Mouse (Mus musculus) liver, embryonic 14.5 days (tissue): ENCODE measurements at regions not wholly inside any gene's neighbourhood (a gene's known extent, or its start where the extent isn't known, plus 50 kb on each side); places are given as distances from the start of the nearest gene placed in this dataset.

Experiments used
- ATAC-seq: fragments of 200-750 bp; cut with Nextera tagmentation; 2 replicates; pipeline ENCODE4 v1.8.0; 2017; ENCODE audit warnings: moderate number of reproducible peaks, mild to moderate bottlenecking, moderate library complexity; ENCODE audit not compliant: insufficient read depth
- DNase-seq, 3 experiments: peaks; one replicate each; pipeline ENCODE4 v3.0.0-alpha.2; 2012 to 2013; ENCODE audit warnings: low read depth in 3 of 3, low spot score in 3 of 3
- H3K27ac ChIP-seq: fragments of 300-500 bp; sonication (generic); 2 replicates; pipeline ENCODE4 v1.5.1; 2014; ENCODE audit warnings: moderate library complexity, mild to moderate bottlenecking, control low read depth, inconsistent platforms
- H3K27me3 ChIP-seq: fragments of 300-500 bp; sonication (generic); 2 replicates; pipeline ENCODE4 v1.6.1; 2014; ENCODE audit warnings: mild to moderate bottlenecking, low read length, moderate library complexity; ENCODE audit not compliant: control insufficient read depth, insufficient read depth
- H3K36me3 ChIP-seq: fragments of 300-500 bp; sonication (generic); replicated peaks from 2 replicates; pipeline ENCODE4 v1.6.1; 2014; ENCODE audit warnings: low read depth; ENCODE audit not compliant: control insufficient read depth, insufficient read depth
- H3K4me1 ChIP-seq, 2 experiments: fragments of 200-500 bp in 1 of 2; fragments of 300-500 bp in 1 of 2; sonication (generic) in 1 of 2; replicated peaks; 2 replicates each; pipeline ENCODE4 v1.6.1; 2012 to 2014; ENCODE audit warnings: antibody characterized with exemption in 1 of 2, inconsistent platforms in 1 of 2, low read length in 1 of 2; ENCODE audit not compliant: control insufficient read depth in 2 of 2, insufficient read depth in 2 of 2
- H3K4me2 ChIP-seq: fragments of 300-500 bp; sonication (generic); 2 replicates; pipeline ENCODE4 v1.6.1; 2014; ENCODE audit warnings: low read depth, mild to moderate bottlenecking, control low read depth, moderate library complexity
- H3K4me3 ChIP-seq, 2 experiments: fragments of 200-500 bp in 1 of 2; fragments of 300-500 bp in 1 of 2; sonication (generic) in 1 of 2; 2 replicates each; pipeline ENCODE4 v1.5.1; 2012 to 2014; ENCODE audit warnings: low read depth in 2 of 2, low read length in 2 of 2, mild to moderate bottlenecking in 2 of 2, control low read depth in 1 of 2, inconsistent platforms in 1 of 2, moderate library complexity in 1 of 2; ENCODE audit not compliant: insufficient read depth in 1 of 2
- H3K9ac ChIP-seq: fragments of 300-500 bp; sonication (generic); replicated peaks from 2 replicates; pipeline ENCODE4 v1.6.1; 2014; ENCODE audit warnings: mild to moderate bottlenecking, control low read depth, moderate library complexity
- H3K9me3 ChIP-seq: fragments of 300-500 bp; sonication (generic); 2 replicates; pipeline ENCODE4 v1.6.1; 2016; ENCODE audit warnings: low read length, mixed read lengths; ENCODE audit not compliant: control insufficient read depth
- CTCF ChIP-seq: IDR thresholded peaks from 2 replicates; pipeline ENCODE4 v1.5.1; 2016; ENCODE audit warnings: antibody characterized with exemption, low read depth, control low read depth
- EP300 ChIP-seq: IDR thresholded peaks from 2 replicates; pipeline ENCODE4 v1.6.1; 2016; ENCODE audit warnings: antibody characterized with exemption, low read depth
- WGBS: fragments of 180-500 bp; shearing (Covaris S2); extraction: QIAGEN DNeasy Blood & Tissue Kit; methylation state at CpG from one replicate; pipeline ENCODE4 v1.1.7; 2014; ENCODE audit not compliant: insufficient replicate concordance; 5-methylcytosine and 5-hydroxymethylcytosine counted together

- Histone ChIP-seq H3K9ac (no peak overlapping the region), H3K4me1 (no peaks in the 10 kb centered on the region), H3K4me2 (no peak overlapping the region), H3K27ac (no peak overlapping the region), H3K9me3 (no peaks in the 10 kb centered on the region), H3K27me3 (no peaks in the 10 kb centered on the region), H3K36me3 (no peaks in the 10 kb centered on the region), H3K4me3 (no peak overlapping the region)
- DNase-seq: no peak
- TF ChIP-seq CTCF (no peak), EP300 (no peak)
- no peak for ATAC-seq
Observed at GRCm38 (mm10) chr2:72641228-72641627, 165.3 kb downstream of the Cdca7 start.

- no peak overlapping the region for H3K27ac ChIP-seq
- H3K4me2 ChIP-seq: no peak overlapping the region
- H3K9ac ChIP-seq: no peak overlapping the region
- 68% methylated on average over 10 of the region's 10 CpGs for WGBS
- no peak for ATAC-seq
- 0 out of 4 replicates have a peak, but pooled peaks cover 0 to 3% of the 10 kb centered on the region in 2 experiments for H3K4me1 ChIP-seq
- TF ChIP-seq EP300 (no peak), CTCF (no peak)
- H3K36me3 ChIP-seq: no peaks in the 10 kb centered on the region
- no peak overlapping the region for H3K4me3 ChIP-seq
- no peak for DNase-seq
- H3K9me3 ChIP-seq: no peaks in the 10 kb centered on the region
- no peaks in the 10 kb centered on the region for H3K27me3 ChIP-seq
Observed at GRCm38 (mm10) chr2:72644151-72644843, 168.3 kb downstream of the Cdca7 start.

GRCm38 (mm10) chr2:72647642-72648041 is 171.7 kb downstream of the Cdca7 start:
- H3K36me3 ChIP-seq: no peaks in the 10 kb centered on the region
- no peak overlapping the region for H3K4me3 ChIP-seq
- H3K9me3 ChIP-seq: no peaks in the 10 kb centered on the region
- no peak overlapping the region for H3K9ac ChIP-seq
- H3K27ac ChIP-seq: no peak overlapping the region
- 52% methylated on average over 5 of the region's 5 CpGs for WGBS
- no peaks in the 10 kb centered on the region for H3K27me3 ChIP-seq
- no peak overlapping the region for H3K4me2 ChIP-seq
- no peak for DNase-seq
- no peak for TF ChIP-seq CTCF
- no peak for TF ChIP-seq EP300
- 0 out of 4 replicates have a peak, but pooled peaks cover 0 to 3% of the 10 kb centered on the region in 2 experiments for H3K4me1 ChIP-seq
- no peak for ATAC-seq

GRCm38 (mm10) chr2:72648294-72648693 is 172.3 kb downstream of the Cdca7 start:
- TF ChIP-seq EP300 (no peak), CTCF (no peak)
- H3K4me1 ChIP-seq: 0 out of 4 replicates have a peak, but pooled peaks cover 0 to 3% of the 10 kb centered on the region in 2 experiments
- no peak overlapping the region for H3K4me3 ChIP-seq
- no peak overlapping the region for H3K9ac ChIP-seq
- no peaks in the 10 kb centered on the region for H3K27me3 ChIP-seq
- no peak overlapping the region for H3K4me2 ChIP-seq
- ATAC-seq (no peak), DNase-seq (no peak)
- no peaks in the 10 kb centered on the region for H3K9me3 ChIP-seq
- H3K36me3 ChIP-seq: no peaks in the 10 kb centered on the region
- WGBS: 50% methylated on average over 5 of the region's 5 CpGs
- H3K27ac ChIP-seq: no peak overlapping the region

GRCm38 (mm10) chr2:72655864-72656263 is 179.9 kb downstream of the Cdca7 start:
- no peak overlapping the region for H3K4me2 ChIP-seq
- no peak overlapping the region for H3K9ac ChIP-seq
- no peak overlapping the region for H3K27ac ChIP-seq
- H3K9me3 ChIP-seq: no peaks in the 10 kb centered on the region
- ATAC-seq (no peak), DNase-seq (no peak)
- H3K4me3 ChIP-seq: no peak overlapping the region
- H3K36me3 ChIP-seq: no peaks in the 10 kb centered on the region
- no peaks in the 10 kb centered on the region for H3K27me3 ChIP-seq
- WGBS: 62% methylated on average over 9 of the region's 9 CpGs
- TF ChIP-seq CTCF: no peak
- TF ChIP-seq EP300: no peak
- no peaks in the 10 kb centered on the region for H3K4me1 ChIP-seq
